Mouse (Mus musculus): ENCODE measurements around the gene Spta1.

Gene Spta1

DNA sequence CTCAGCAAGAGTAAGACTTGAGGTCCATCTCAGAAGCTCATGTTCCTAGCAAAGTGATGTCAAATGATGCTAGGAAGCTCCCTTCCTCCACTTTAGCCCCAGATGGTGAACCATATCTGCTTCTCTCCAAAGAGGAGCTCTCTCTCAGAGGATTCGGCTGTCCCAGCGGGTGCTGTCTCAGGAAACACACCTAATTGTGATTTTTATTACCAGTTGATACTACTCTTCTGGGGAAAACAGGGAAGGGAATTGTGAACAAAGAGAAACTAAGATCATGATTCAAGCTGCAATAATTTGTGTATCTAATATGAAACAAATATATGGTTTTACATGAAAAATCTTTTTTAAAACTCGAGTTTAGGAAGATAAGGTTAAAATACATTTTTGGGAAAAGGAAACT is 79.4 kb downstream of the Spta1 start, which contains the start of gene Olfr419:
TSS of gene Olfr419 (minus strand) at position 101 of the 400 bp plus-strand sequence.
- DNase-seq (ENCODE audit: low spot score in 2 of 2): no peak

GRCm38 (mm10) chr1:174267816-174268215 is 95.2 kb downstream of the Spta1 start:
- DNase-seq (ENCODE audit: low spot score in 2 of 2): no peak

- no peak for DNase-seq (ENCODE audit: low spot score in 2 of 2)
These were observed 96.6 kb downstream of the Spta1 start for GRCm38 (mm10) chr1:174269162-174269561.

DNA sequence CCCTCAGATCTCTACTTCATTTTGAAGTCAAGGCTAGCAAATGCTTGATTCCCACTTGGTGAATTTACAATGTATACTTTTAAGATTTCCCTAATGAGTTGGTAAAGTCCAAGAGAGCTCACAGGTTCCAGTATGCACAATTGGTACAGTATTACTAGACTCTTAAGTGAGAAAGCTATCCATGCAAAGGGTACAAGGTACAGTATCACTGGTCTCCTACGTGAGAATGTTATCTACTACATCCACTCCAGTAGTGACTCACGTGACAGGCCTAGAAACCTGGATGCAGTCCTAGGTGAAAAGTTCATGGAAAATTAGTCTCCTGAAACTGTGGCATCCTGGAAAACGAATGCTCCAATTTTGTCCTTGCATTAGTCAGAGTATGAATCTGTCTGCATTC is 98.1 kb downstream of the Spta1 start:
- DNase-seq (ENCODE audit: low spot score in 2 of 2): no peak

Data from natural killer cell, adult 2 months (primary cell).